Mouse (Mus musculus): ENCODE measurements around the gene Rnf149. TPM values are rescaled to one million over a fixed set of nuclear protein-coding genes. Genes with fewer than 3 reads are reported as not detected.

Rnf149 gene
- polyA plus RNA-seq, 2 experiments, result 27.0 to 29.3 TPM

- Histone ChIP-seq H3K4me2 (replicated peaks; ENCODE audit: low read depth, low read length, severe bottlenecking) (no peak overlapping the region), H3K9me3 (ENCODE audit: control insufficient read depth, low read length) (no peaks in the 10 kb centered on the region), H3K4me3 (replicated peaks; ENCODE audit: low read length) (no peak overlapping the region), H3K4me1 (ENCODE audit: control insufficient read depth, insufficient read depth, low read length) (0 out of 2 replicates have a peak, but pooled peaks cover 4% of the 10 kb centered on the region), H3K36me3 (ENCODE audit: control insufficient read depth, insufficient read depth, low read length) (no peaks in the 10 kb centered on the region), H3K9ac (ENCODE audit: low read depth, low read length, severe bottlenecking) (no peak overlapping the region), H3K27ac (replicated peaks; ENCODE audit: low read depth, low read length) (no peak overlapping the region), H3K27me3 (ENCODE audit: control insufficient read depth, insufficient read depth, low read length) (no peaks in the 10 kb centered on the region)
- ATAC-seq (ENCODE audit: low FRiP score, low read depth), result no peak
- no peak for DNase-seq (ENCODE audit: low spot score)
- WGBS, result 68% methylated on average over 8 of the region's 8 CpGs
- no peak for TF ChIP-seq POLR2A (IDR thresholded peaks at IDR 0.05; ENCODE audit: borderline replicate concordance, extremely low read depth, insufficient read depth, insufficient read length)
Observed at GRCm38 (mm10) chr1:39511775-39512174, 65.4 kb downstream of the Rnf149 start.

GRCm38 (mm10) chr1:39505600-39505999, 71.6 kb downstream of the Rnf149 start:
- Histone ChIP-seq H3K27ac (replicated peaks; ENCODE audit: low read depth, low read length) (no peak overlapping the region), H3K9me3 (ENCODE audit: control insufficient read depth, low read length) (no peaks in the 10 kb centered on the region), H3K9ac (ENCODE audit: low read depth, low read length, severe bottlenecking) (no peak overlapping the region; the same call in 1 of the 2 replicates), H3K4me1 (ENCODE audit: control insufficient read depth, insufficient read depth, low read length) (no peaks in the 10 kb centered on the region), H3K36me3 (ENCODE audit: control insufficient read depth, insufficient read depth, low read length) (no peaks in the 10 kb centered on the region), H3K27me3 (ENCODE audit: control insufficient read depth, insufficient read depth, low read length) (no peaks in the 10 kb centered on the region), H3K4me3 (replicated peaks; ENCODE audit: low read length) (no peak overlapping the region), H3K4me2 (replicated peaks; ENCODE audit: low read depth, low read length, severe bottlenecking) (no peak overlapping the region)
- no peak for DNase-seq (ENCODE audit: low spot score)
- TF ChIP-seq POLR2A (IDR thresholded peaks at IDR 0.05; ENCODE audit: borderline replicate concordance, extremely low read depth, insufficient read depth, insufficient read length), result no peak
- WGBS, result 65% methylated on average over 9 of the region's 9 CpGs
- ATAC-seq (ENCODE audit: low FRiP score, low read depth), result no peak

GRCm38 (mm10) chr1:39504261-39504660, 72.9 kb downstream of the Rnf149 start:
- Histone ChIP-seq H3K27ac (replicated peaks; ENCODE audit: low read depth, low read length) (no peak overlapping the region), H3K9ac (ENCODE audit: low read depth, low read length, severe bottlenecking) (no peak overlapping the region), H3K4me1 (ENCODE audit: control insufficient read depth, insufficient read depth, low read length) (no peaks in the 10 kb centered on the region), H3K4me3 (replicated peaks; ENCODE audit: low read length) (no peak overlapping the region), H3K27me3 (ENCODE audit: control insufficient read depth, insufficient read depth, low read length) (no peaks in the 10 kb centered on the region), H3K36me3 (ENCODE audit: control insufficient read depth, insufficient read depth, low read length) (no peaks in the 10 kb centered on the region), H3K9me3 (ENCODE audit: control insufficient read depth, low read length) (no peaks in the 10 kb centered on the region), H3K4me2 (replicated peaks; ENCODE audit: low read depth, low read length, severe bottlenecking) (no peak overlapping the region)
- 9% methylated on average over 1 of the region's 1 CpGs for WGBS
- no peak for TF ChIP-seq POLR2A (IDR thresholded peaks at IDR 0.05; ENCODE audit: borderline replicate concordance, extremely low read depth, insufficient read depth, insufficient read length)
- no peak for ATAC-seq (ENCODE audit: low FRiP score, low read depth)
- DNase-seq (ENCODE audit: low spot score), result no peak

GRCm38 (mm10) chr1:39502817-39503633, 74.2 kb downstream of the Rnf149 start:
- Histone ChIP-seq H3K27me3 (ENCODE audit: control insufficient read depth, insufficient read depth, low read length) (no peaks in the 10 kb centered on the region), H3K27ac (replicated peaks; ENCODE audit: low read depth, low read length) (no peak overlapping the region), H3K4me3 (replicated peaks; ENCODE audit: low read length) (no peak overlapping the region), H3K36me3 (ENCODE audit: control insufficient read depth, insufficient read depth, low read length) (no peaks in the 10 kb centered on the region), H3K4me1 (ENCODE audit: control insufficient read depth, insufficient read depth, low read length) (no peaks in the 10 kb centered on the region), H3K9me3 (ENCODE audit: control insufficient read depth, low read length) (no peaks in the 10 kb centered on the region), H3K4me2 (replicated peaks; ENCODE audit: low read depth, low read length, severe bottlenecking) (no peak overlapping the region), H3K9ac (ENCODE audit: low read depth, low read length, severe bottlenecking) (no peak overlapping the region)
- DNase-seq (ENCODE audit: low spot score) (no peak), ATAC-seq (ENCODE audit: low FRiP score, low read depth) (no peak)
- 85% methylated on average over 17 of the region's 17 CpGs for WGBS
- no peak for TF ChIP-seq POLR2A (IDR thresholded peaks at IDR 0.05; ENCODE audit: borderline replicate concordance, extremely low read depth, insufficient read depth, insufficient read length)

Other genes with a start within 250 kb of the Rnf149 start
- gene Rpl31, start 209.6 kb downstream of the Rnf149 start, polyA plus RNA-seq (2012; rRNA removed), result 1,032 and 2,613 TPM in 2 replicates
- gene Rpl31, start 209.6 kb downstream of the Rnf149 start, polyA plus RNA-seq (2014; fragmentation: Nextera tagmentation; extraction: Ambion mirVana), result 734 and 802 TPM in 2 replicates
- 14.3 TPM in 2 replicates for gene Tbc1d8, start 98.7 kb downstream of the Rnf149 start, polyA plus RNA-seq (2012; rRNA removed)
- 10.7 and 11.5 TPM in 2 replicates for gene Tbc1d8, start 98.7 kb downstream of the Rnf149 start, polyA plus RNA-seq (2014; fragmentation: Nextera tagmentation; extraction: Ambion mirVana)
- 23.8 and 27.6 TPM in 2 replicates for gene Cnot11, start 42.4 kb downstream of the Rnf149 start, polyA plus RNA-seq (2012; rRNA removed)
- 28.2 and 30.6 TPM in 2 replicates for gene Cnot11, start 42.4 kb downstream of the Rnf149 start, polyA plus RNA-seq (2014; fragmentation: Nextera tagmentation; extraction: Ambion mirVana)
- gene Creg2, start 74.1 kb upstream of the Rnf149 start, polyA plus RNA-seq (2012; rRNA removed), result 0.12 and 0.14 TPM in 2 replicates
- gene Creg2, start 74.1 kb upstream of the Rnf149 start, polyA plus RNA-seq (2014; fragmentation: Nextera tagmentation; extraction: Ambion mirVana), result 0.08 and 0.15 TPM in 2 replicates
- gene Rfx8, start 143.6 kb upstream of the Rnf149 start, polyA plus RNA-seq (2012; rRNA removed), result 1.00 and 1.2 TPM in 2 replicates
- gene Rfx8, start 143.6 kb upstream of the Rnf149 start, polyA plus RNA-seq (2014; fragmentation: Nextera tagmentation; extraction: Ambion mirVana), result 0.59 and 0.98 TPM in 2 replicates
- gene Gm3646, start 227.9 kb upstream of the Rnf149 start, polyA plus RNA-seq (2012; rRNA removed), result not detected in 2 replicates
- not detected in 2 replicates for gene Gm3646, start 227.9 kb upstream of the Rnf149 start, polyA plus RNA-seq (2014; fragmentation: Nextera tagmentation; extraction: Ambion mirVana)